11 mouse cellular contexts compared by ENCODE assay signal in the genomic region with DNA sequence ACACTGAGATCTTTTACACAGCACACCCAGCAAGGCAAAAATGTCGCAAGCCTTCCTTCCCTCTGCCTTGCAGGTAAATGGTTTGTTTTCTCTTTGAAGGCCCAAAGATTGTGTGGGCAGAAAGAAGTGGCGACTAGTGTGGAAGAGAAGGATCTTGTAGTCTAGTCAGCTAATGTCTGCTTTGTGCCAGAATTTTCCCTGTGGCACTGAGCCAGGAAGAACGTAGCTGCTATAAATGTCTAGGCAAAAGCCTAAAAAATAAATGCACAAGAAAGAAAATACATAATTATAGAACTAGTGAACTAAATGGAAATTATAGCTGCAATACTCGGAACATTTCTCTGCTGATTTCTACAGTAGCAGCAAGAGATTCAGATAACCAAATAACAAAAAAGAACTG.
DNase-seq lines count a peak whose midpoint lies in the region; ATAC-seq and TF ChIP-seq lines count a peak whose summit lies in the region.
"Had no signal": no experiment of that assay in that cellular context is flagged by ENCODE, and none has a peak within 500 bp of the region (broad histone marks: within the 10 kb centered on the region; RNA-seq: fewer than 3 reads in every experiment).

No protein-coding gene starts in this region.

- peak overlapping the region; percentile 6; the same call in 1 of the 2 replicates for H3K27ac ChIP-seq in heart, embryonic 16.5 days (ENCODE audit: low read length)
- no peak overlapping the region; the same call in 1 of the 2 replicates for H3K27ac ChIP-seq in heart, embryonic 10.5 days
- H3K27ac ChIP-seq in left cerebral cortex, adult 2 months, result peak overlapping the region; percentile 77; the same call in 1 of the 2 replicates
- H3K27ac ChIP-seq: embryonic facial prominence, embryonic 15.5 days; hindbrain, postnatal 0 days; liver, embryonic 13.5 days had no signal

- peaks cover 31% of the 10 kb centered on the region for H3K4me1 ChIP-seq in heart, embryonic 16.5 days (ENCODE audit: control insufficient read depth, insufficient read depth, low read length)
- peaks cover 31% of the 10 kb centered on the region for H3K4me1 ChIP-seq in heart, embryonic 10.5 days

- H3K4me3 ChIP-seq in heart, embryonic 16.5 days (ENCODE audit: low read length), result no peak overlapping the region
- H3K4me3 ChIP-seq in heart, embryonic 10.5 days, result no peak overlapping the region
- no peak overlapping the region for H3K4me3 ChIP-seq in left cerebral cortex, adult 2 months
- H3K4me3 ChIP-seq: embryonic facial prominence, embryonic 15.5 days; liver, embryonic 13.5 days; myocyte had no signal

- no peaks in the 10 kb centered on the region for H3K9me3 ChIP-seq in heart, embryonic 16.5 days (replicated peaks; ENCODE audit: control insufficient read depth, low read length)
- no peaks in the 10 kb centered on the region for H3K9me3 ChIP-seq in heart, embryonic 10.5 days
- H3K9me3 ChIP-seq: embryonic facial prominence, embryonic 15.5 days; liver, embryonic 13.5 days had no signal

- TF ChIP-seq CTCF in left cerebral cortex, adult 2 months (IDR thresholded peaks at IDR 0.05), result no peak

- H3K27me3 ChIP-seq in heart, embryonic 16.5 days (ENCODE audit: control insufficient read depth, insufficient read depth, low read length), result no peaks in the 10 kb centered on the region
- no peaks in the 10 kb centered on the region for H3K27me3 ChIP-seq in heart, embryonic 10.5 days (ENCODE audit: insufficient read depth, poor library complexity, severe bottlenecking)
- H3K27me3 ChIP-seq: embryonic facial prominence, embryonic 15.5 days; liver, embryonic 13.5 days had no signal

- intact Hi-C loops in left cerebral cortex, adult 2 months (cut with DNase I), result no loop called here

- ATAC-seq in heart, embryonic 16.5 days (replicated peaks; ENCODE audit: extremely low read depth, insufficient read depth, low FRiP score), result no peak
- ATAC-seq: hindbrain, postnatal 0 days had no signal

- no peak overlapping the region for H3K9ac ChIP-seq in heart, embryonic 16.5 days (ENCODE audit: low read length)
- H3K9ac ChIP-seq: embryonic facial prominence, embryonic 15.5 days; liver, embryonic 13.5 days had no signal

- H3K36me3 ChIP-seq in heart, embryonic 16.5 days (ENCODE audit: control insufficient read depth, insufficient read depth), result no peaks in the 10 kb centered on the region
- H3K36me3 ChIP-seq in heart, embryonic 10.5 days, result no peaks in the 10 kb centered on the region
- H3K36me3 ChIP-seq: embryonic facial prominence, embryonic 15.5 days; liver, embryonic 13.5 days had no signal

- DNase-seq in heart, embryonic 10.5 days (ENCODE audit: low spot score), result no peak
- peak; percentile 15 for DNase-seq in urinary bladder, postnatal 14 days (ENCODE audit: low spot score)
- no peak for DNase-seq in urinary bladder, adult 18-20 months (ENCODE audit: low spot score in 2 of 2)
- DNase-seq in left cerebral cortex, adult 2 months (ENCODE audit: extremely low spot score in 1 of 2, low spot score in 2 of 2), result peak; percentile 59 to 69
- DNase-seq in spleen, postnatal 10 days (ENCODE audit: low spot score in 2 of 2), result no peak
- DNase-seq in cerebellum, adult 11 months, result no peak
- DNase-seq: liver, embryonic 13.5 days had no signal

- 42% methylated on average over 4 of the region's 4 CpGs for WGBS in heart, embryonic 16.5 days
- WGBS in heart, embryonic 10.5 days, result 65% methylated on average over 4 of the region's 4 CpGs

- H3K4me2 ChIP-seq in heart, embryonic 16.5 days (ENCODE audit: low read depth, low read length), result no peak overlapping the region
- H3K4me2 ChIP-seq: embryonic facial prominence, embryonic 15.5 days; liver, embryonic 13.5 days had no signal

Comparison
In these comparisons a context has a peak if more than half of its experiments do, and no peak if none do; other contexts are left out.
1. DNase-seq: peak in urinary bladder, postnatal 14 days (single experiment) and left cerebral cortex, adult 2 months (2 of 2); none in heart, embryonic 10.5 days (single experiment), urinary bladder, adult 18-20 months (0 of 2), spleen, postnatal 10 days (0 of 2) and cerebellum, adult 11 months (single experiment).